Mouse (Mus musculus) ES-Bruce4 (cell line): ENCODE results near the gene Art2b. TPM values are rescaled to one million over a fixed set of nuclear protein-coding genes. Genes with fewer than 3 reads are reported as not detected.
"Not testable (repeated sequence)": the region's sequence is repeated elsewhere in the genome, so short reads cannot be mapped to it uniquely, and the experiment has no call there.

Experiments
- H3K27ac ChIP-seq: 2 replicates; pipeline ENCODE4 v1.5.1; 2012; ENCODE audit warnings: low read length, inconsistent platforms; ENCODE audit not compliant: insufficient read depth
- H3K27me3 ChIP-seq: 2 replicates; pipeline ENCODE4 v1.6.1; 2012; ENCODE audit warnings: mild to moderate bottlenecking, low read length, inconsistent platforms; ENCODE audit not compliant: control insufficient read depth, poor library complexity, insufficient read depth, severe bottlenecking
- H3K36me3 ChIP-seq: 2 replicates; pipeline ENCODE4 v1.6.1; 2012; ENCODE audit warnings: inconsistent platforms, mild to moderate bottlenecking, low read length, moderate library complexity; ENCODE audit not compliant: control insufficient read depth, poor library complexity, insufficient read depth, severe bottlenecking
- H3K4me1 ChIP-seq: one replicate; pipeline ENCODE4 v1.8.1; 2011; ENCODE audit warnings: low read length; ENCODE audit not compliant: control insufficient read depth, insufficient read depth
- H3K4me3 ChIP-seq: 2 replicates; pipeline ENCODE4 v1.5.1; 2011; ENCODE audit warnings: low read depth, mild to moderate bottlenecking, low read length
- H3K9ac ChIP-seq: 2 replicates; pipeline ENCODE4 v1.6.1; 2012; ENCODE audit warnings: low read depth, mild to moderate bottlenecking, inconsistent platforms; ENCODE audit not compliant: poor library complexity, severe bottlenecking
- H3K9me3 ChIP-seq: replicated peaks from 2 replicates; pipeline ENCODE4 v1.6.1; 2012; ENCODE audit warnings: mild to moderate bottlenecking, low read length, inconsistent platforms; ENCODE audit not compliant: control insufficient read depth, poor library complexity, insufficient read depth, severe bottlenecking
- CTCF ChIP-seq: IDR thresholded peaks from one replicate; pipeline ENCODE4 v1.8.1; 2011; ENCODE audit warnings: low read depth, low read length
- EP300 ChIP-seq: IDR thresholded peaks from 2 replicates; pipeline ENCODE4 v1.6.1; 2011; ENCODE audit warnings: low read depth, low read length; ENCODE audit not compliant: insufficient read depth
- POLR2A ChIP-seq: IDR thresholded peaks from one replicate; pipeline ENCODE4 v1.8.1; 2011; ENCODE audit warnings: low read length; ENCODE audit not compliant: insufficient read depth
- polyA plus RNA-seq: library from polyadenylated mRNA; stranded (reverse); fragments of >200 nt; gene quantifications from 2 replicates; pipeline ENCODE4 v1.2.4, GENCODE M21; 2011; ENCODE audit warnings: low read depth; ENCODE audit not compliant: missing spikeins, insufficient read depth, insufficient read length

Art2b gene
- polyA plus RNA-seq, 1 experiment, result not detected

GRCm38 (mm10) chr7:101574413-101574812 is 11.0 kb downstream of the Art2b start:
- Histone ChIP-seq H3K27me3 (no peaks in the 10 kb centered on the region; the same call in 1 of the 2 replicates), H3K4me1 (no peaks in the 10 kb centered on the region), H3K36me3 (no peaks in the 10 kb centered on the region), H3K27ac (no peak overlapping the region), H3K9ac (no peak overlapping the region), H3K4me3 (no peak overlapping the region), H3K9me3 (peaks cover 6% of the 10 kb centered on the region)
- TF ChIP-seq POLR2A (no peak), EP300 (no peak), CTCF (no peak)

- not testable (repeated sequence) for H3K4me3 ChIP-seq, H3K27ac ChIP-seq, H3K27me3 ChIP-seq, H3K4me1 ChIP-seq, H3K36me3 ChIP-seq, H3K9ac ChIP-seq, H3K9me3 ChIP-seq
Observed at GRCm38 (mm10) chr7:101573636-101574035, 11.8 kb downstream of the Art2b start.

- Histone ChIP-seq H3K9me3 (peaks cover 3% of the 10 kb centered on the region; the same call in 1 of the 2 replicates), H3K9ac (no peak overlapping the region), H3K4me1 (no peaks in the 10 kb centered on the region), H3K27me3 (no peaks in the 10 kb centered on the region), H3K27ac (no peak overlapping the region), H3K36me3 (no peaks in the 10 kb centered on the region), H3K4me3 (no peak overlapping the region)
- TF ChIP-seq CTCF (no peak), EP300 (no peak), POLR2A (no peak)
Observed at GRCm38 (mm10) chr7:101564086-101564485, 21.3 kb downstream of the Art2b start.

GRCm38 (mm10) chr7:101559393-101559792 is 26.0 kb downstream of the Art2b start:
- H3K27ac ChIP-seq, H3K9ac ChIP-seq, H3K4me1 ChIP-seq, H3K27me3 ChIP-seq, H3K36me3 ChIP-seq, H3K4me3 ChIP-seq, H3K9me3 ChIP-seq: not testable (repeated sequence)

DNA sequence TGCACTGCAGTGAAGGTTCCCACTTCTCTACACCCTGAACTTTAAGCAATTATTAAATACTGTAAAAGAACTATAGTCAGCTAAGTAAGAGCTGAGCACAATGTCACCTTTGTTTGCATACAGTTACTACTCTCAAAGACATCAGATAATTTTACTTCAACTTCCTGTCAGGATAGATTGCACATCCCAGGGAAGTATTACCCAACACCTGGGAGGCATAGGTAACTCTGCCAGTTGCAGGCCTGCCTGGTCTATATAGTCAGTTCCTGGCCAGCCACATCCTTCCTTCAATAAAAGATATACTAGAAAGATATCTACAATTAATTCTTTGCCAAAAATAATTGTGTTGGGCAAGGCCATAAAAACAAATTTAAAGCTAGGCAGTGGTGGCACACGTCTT is 28.0 kb downstream of the Art2b start:
- no peak overlapping the region for H3K4me3 ChIP-seq
- H3K27ac ChIP-seq, result no peak overlapping the region
- no peaks in the 10 kb centered on the region for H3K27me3 ChIP-seq
- no peaks in the 10 kb centered on the region for H3K36me3 ChIP-seq
- H3K4me1 ChIP-seq, result no peaks in the 10 kb centered on the region
- H3K9ac ChIP-seq, result no peak overlapping the region
- TF ChIP-seq POLR2A (no peak), CTCF (no peak), EP300 (no peak)
- H3K9me3 ChIP-seq, result no peaks in the 10 kb centered on the region

GRCm38 (mm10) chr7:101555473-101555872 is 29.9 kb downstream of the Art2b start:
- not testable (repeated sequence) for H3K9me3 ChIP-seq, H3K4me3 ChIP-seq, H3K27ac ChIP-seq, H3K9ac ChIP-seq, H3K4me1 ChIP-seq, H3K27me3 ChIP-seq, H3K36me3 ChIP-seq

GRCm38 (mm10) chr7:101551530-101551929 is 33.9 kb downstream of the Art2b start:
- no peaks in the 10 kb centered on the region for H3K27me3 ChIP-seq
- no peaks in the 10 kb centered on the region for H3K9me3 ChIP-seq
- H3K27ac ChIP-seq, result no peak overlapping the region
- H3K4me3 ChIP-seq, result no peak overlapping the region
- no peaks in the 10 kb centered on the region for H3K4me1 ChIP-seq
- no peaks in the 10 kb centered on the region for H3K36me3 ChIP-seq
- H3K9ac ChIP-seq, result no peak overlapping the region
- TF ChIP-seq EP300, result no peak
- TF ChIP-seq POLR2A, result no peak
- no peak for TF ChIP-seq CTCF
